Mouse (Mus musculus): ENCODE measurements around the gene Vasn.
"Not testable (repeated sequence)": the region's sequence is repeated elsewhere in the genome, so short reads cannot be mapped to it uniquely, and the experiment has no call there.

Gene Vasn

DNA sequence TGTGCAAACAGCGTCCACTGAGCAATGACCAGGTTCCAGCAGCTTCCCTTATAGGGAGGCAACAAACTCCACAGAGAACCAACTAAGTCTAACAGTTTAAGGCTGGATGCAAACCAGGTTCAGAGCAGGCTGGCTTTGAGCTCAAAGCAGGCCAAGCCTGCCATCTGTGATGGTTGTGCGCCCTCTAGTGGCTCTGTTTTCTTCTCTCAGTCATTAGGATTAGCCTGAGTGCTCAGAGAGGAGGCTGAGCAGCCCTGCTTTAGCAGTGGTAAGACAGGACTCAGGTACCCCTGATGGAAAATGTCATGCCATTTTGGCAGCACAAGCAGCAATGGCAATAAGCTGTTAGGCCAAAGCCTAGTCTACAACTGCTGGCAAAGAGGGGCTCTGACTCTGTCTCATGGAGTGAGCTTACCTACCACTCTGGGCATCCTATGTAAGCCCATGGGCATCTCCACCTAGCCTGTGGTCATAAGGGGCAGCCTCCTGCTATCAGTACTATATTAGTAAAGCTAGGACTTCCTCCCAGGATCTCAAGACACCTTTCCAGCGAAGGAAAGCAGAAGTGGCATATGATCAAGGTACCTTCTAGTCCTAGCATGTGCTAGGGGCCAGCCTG lies 27.6 kb downstream of the Vasn start:
- peak; percentile 82 for DNase-seq (ENCODE audit: low read depth, low spot score)

DNA sequence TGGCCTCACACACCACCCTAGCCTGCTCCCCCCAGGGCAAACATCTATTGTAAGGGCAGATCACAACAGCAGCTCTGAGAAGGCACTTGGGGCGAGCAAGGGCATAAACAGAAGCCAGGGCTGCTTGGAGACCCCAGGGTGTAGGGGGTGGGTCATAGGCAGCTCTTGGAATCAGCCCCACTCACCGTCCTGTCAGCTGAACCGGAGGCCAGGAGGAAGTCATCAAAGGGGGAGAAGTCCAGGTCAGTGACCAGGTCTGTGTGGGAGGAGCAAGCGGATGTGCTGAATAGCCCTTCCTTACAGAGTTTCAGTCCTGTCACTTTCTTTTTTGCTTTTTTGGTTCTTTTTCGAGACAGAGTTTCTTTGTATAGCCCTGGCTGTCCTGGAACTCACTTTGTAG lies 30.6 kb downstream of the Vasn start:
- no peak for DNase-seq (ENCODE audit: low read depth, low spot score)

DNA sequence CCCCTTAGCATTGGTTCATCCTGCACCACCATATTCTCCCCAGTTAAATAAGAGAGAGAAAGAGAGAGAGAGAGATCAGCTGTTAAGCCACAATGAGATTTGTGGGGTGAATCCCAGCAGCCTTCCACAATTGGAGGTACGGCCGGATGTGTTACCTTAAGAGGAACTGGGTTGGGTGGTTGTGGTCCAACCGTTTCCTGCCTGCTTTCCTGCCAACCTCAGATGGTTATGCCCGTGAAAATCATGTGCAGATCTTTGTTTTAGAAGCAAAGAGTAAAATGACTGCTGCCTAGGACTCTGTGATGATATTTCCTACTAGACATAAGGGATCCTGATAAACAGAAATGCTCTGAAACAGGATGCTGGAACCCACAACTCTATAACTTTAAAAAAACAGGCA lies 34.4 kb downstream of the Vasn start:
- DNase-seq (ENCODE audit: low read depth, low spot score): no peak

DNA sequence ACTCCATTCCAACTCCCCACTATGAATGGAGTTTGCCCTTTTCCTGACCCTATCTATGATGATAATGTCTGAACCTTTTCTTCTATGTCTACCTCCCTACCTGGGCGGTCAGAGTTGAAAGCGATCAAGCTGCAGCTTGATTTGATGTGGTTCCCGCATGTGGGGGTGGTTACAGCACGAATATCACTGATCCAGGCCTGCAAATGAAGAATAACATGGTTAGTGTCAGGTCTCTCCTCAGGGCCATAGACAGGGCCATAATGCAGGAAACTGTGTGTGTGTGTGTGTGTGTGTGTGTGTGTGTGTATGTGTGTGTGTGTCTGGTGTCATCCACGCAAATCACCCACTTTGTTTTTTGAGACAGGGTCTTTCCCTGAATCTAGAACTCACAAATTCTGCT lies 37.1 kb downstream of the Vasn start:
- DNase-seq (ENCODE audit: low read depth, low spot score): no peak

DNA sequence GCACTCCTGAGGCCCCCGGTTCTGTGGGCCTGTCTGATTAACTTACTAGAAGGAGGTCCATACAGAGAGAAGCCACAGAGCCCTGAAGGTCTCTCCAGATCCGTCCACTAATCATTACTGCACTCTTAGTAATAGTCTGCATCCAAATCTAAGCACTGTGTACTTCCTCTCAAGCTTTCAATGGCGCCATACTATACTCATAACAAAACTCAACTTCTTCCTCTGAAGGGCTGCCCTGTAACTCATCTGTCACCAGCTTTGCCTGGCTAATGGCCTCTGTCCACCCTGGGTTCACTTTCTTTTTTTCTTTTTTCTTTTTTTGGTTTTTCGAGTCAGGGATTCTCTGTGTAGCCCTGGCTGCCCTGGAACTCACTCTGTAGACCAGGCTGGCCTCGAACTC lies 38.3 kb downstream of the Vasn start:
- DNase-seq (ENCODE audit: low read depth, low spot score): no peak

DNA sequence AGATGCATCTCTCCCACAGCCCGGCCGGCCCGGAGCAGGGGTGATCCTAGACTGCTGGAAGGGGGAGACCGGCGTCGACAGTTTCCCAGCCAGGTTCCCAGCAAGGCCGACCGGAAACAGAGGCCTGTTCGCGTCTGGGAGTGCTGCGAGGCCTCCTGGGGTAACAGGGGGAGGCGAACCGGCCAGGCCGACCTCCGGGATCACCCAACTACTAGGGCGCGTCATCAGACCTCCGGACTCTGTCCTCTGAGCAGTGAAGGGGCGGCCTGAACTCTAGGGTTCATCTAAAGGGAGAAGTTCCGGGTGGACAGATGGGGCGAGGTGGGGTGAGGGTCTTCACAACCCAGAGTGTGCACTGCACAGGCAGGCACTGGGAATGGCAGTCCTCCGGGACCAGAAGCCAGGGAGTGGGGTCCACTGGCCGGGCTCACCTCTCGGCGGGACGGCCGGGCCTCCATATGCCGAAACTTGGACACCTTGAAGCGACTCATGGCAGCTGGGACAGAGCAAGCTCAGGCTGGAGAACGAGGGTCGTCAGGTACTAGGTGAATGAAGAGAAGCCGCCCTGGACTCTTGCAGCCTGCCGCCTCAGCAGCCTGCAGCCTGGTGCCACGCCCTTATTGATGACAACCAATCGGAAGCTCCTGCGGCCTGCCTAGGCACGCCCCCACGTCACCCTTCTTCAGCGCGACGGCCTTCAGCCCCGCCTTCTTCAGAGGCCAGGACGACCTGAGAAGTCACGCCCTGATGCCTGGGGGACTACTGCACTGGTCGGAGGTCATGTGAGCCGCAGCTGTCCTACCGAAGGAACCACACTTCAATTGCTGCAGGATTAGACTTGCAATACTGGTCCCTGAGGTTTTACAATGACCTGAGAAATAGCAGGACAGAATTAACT lies 39.6 kb downstream of the Vasn start, which contains the start of gene Coro7:
Coro7 (minus strand) TSS at position 657 of the 898 bp plus-strand sequence.
- peak; percentile 95 for DNase-seq (ENCODE audit: low read depth, low spot score)

DNA sequence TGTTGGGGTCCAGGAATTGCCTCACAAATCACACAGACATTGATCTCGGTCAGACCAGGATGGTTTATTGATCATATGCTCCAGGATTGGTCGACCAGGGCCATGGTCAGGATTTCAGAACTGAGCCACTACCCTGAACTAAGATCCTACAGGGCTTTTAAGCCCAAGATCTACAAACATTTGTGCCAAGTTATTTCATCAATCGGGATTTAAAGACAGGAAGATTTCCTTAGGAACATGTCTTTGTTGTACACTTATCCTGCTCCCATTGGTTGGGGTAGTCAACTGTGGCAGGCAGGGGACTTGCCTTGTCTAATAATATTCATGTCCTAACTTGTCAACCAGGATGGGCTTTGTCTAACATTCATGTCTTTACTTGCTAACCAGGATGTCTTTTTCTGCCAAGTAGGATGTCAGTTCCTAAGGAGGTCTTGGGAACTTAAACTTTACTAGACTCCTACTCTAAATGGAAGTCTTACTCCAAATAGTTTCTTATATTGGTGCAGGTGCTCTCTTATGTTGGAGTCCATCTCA lies 41.2 kb downstream of the Vasn start:
- DNase-seq (ENCODE audit: low read depth, low spot score): not testable (repeated sequence)

DNA sequence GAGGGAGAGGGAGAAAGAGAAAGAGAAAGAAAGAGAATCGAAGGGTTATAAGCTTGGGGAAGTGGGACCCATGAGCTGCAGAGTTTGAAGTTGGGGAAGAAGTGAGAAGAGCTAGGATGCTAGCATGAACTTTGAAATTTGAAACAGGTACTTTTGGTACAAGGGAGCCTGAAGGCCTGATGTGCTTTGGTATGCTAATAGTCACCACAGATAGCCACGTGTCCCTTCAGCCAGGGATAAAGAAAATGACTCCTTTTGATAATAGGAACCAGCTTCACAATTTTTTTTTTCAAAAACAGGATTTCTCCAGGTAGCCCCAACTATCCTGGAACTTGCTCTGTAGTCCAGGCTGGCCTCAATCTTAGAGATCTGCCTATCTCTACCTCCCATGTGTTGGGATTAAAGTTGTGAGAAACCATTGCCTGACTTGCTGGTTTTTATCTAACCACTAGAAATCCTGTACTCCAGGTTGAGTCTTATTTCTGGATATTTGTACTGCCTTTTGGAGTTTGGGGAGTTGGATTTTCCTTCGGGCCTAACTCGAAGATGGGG lies 43.0 kb downstream of the Vasn start:
- no peak for DNase-seq (ENCODE audit: low read depth, low spot score)

DNA sequence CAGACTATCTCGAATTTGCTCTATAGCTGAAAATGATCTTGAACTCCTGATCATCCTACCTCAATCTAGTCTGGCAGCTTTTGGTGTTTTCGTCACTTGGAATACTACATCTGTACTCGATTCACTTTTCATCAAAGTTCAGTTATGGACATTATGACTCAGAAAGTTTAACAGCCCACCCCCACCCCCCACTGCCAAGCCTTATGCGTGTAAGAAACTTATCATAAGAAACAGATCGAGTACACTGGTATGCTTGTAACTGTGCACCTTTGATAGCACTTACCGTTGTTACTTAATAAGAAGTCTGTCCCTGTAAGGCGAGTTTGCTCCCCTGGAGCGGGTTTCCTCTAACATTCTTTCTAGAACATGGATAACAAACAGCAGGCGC lies 43.4 kb downstream of the Vasn start:
- no peak for DNase-seq (ENCODE audit: low read depth, low spot score)

DNA sequence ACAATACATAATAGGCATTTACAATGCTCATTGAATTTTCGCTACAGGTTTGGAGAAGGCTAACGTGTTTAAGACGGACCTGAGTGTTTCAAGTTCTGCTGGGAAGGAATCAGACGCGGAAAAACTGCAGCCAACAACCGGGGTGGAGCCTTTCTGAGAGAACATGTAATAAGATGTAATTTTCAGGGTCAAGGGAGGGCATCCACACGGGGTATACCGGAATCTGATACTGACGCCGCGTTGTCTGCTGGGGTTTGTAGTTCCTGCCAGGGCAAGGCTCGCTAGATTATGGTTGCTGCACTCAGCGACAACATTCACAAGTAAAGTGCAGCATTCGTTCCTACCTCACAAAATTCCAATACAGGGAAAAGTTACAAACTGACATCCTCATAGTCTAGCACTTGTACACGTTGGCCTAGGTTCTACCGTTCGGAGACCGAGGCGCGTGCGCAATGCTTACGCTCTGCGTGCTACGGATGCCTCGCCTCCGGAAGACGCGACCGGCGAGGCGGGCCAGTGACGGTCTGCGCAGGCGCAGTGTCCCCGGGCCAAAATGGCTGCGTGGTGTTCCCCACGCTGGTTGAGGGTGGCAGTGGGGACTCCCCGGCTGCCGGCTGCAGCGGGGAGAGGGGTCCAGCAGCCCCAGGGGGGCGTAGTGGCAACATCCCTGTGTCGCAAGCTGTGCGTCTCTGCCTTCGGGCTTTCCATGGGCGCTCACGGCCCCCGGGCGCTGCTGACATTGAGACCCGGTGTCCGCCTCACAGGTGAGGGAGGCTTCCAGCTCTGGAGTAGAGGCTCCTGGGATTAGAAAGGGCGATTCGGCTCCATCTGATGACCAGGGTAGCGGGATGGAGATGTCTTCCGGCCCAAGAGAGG lies 44.1 kb downstream of the Vasn start:
- DNase-seq (ENCODE audit: low read depth, low spot score): peak; percentile 94

DNA sequence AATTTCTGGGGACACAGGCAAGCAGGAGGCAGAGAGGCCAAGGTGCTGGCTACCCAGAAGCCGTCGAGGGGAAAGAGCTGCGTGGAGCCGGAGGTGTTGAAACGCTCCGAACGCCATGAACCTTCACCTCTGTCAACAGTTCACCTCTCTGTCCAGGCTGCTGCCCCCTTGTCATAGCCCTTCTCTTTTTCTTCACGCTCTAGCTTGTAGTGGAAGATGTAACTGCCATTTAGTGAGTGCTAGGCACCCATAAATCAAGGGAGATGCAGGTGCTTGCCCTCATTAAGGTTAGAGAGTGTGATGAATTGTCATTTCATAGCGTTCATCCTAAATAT lies 44.7 kb downstream of the Vasn start:
- DNase-seq (ENCODE audit: low read depth, low spot score): no peak

DNA sequence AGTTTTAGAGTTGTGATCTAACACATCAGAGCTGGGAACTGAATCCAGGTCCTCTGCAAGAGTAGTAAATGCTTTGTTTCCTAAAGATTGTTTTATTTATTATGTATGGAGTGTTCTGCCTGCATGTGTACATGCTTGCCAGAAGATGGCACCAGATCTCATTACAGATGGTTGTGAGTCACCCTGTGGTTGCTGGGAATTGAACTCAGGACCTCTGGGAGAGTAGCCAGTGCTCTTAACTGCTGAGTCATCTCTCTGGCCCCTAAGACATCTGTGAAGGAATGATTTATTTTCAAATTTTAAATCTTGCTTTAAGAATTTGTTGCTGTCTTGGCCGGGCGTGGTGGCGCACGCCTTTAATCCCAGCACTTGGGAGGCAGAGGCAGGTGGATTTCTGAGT lies 49.6 kb downstream of the Vasn start:
- not testable (repeated sequence) for DNase-seq (ENCODE audit: low read depth, low spot score)
